Mouse (Mus musculus): ENCODE measurements at regions not wholly inside any gene's neighbourhood (a gene's known extent, or its start where the extent isn't known, plus 50 kb on each side); places are given as distances from the start of the nearest gene placed in this dataset.

- Histone ChIP-seq H3K4me1 (ENCODE audit: control insufficient read depth, insufficient read depth, low read length) (no peaks in the 10 kb centered on the region), H3K4me3 (ENCODE audit: low read depth, low read length) (no peak overlapping the region), H3K9ac (ENCODE audit: low read length) (no peak overlapping the region), H3K9me3 (ENCODE audit: control insufficient read depth, low read length) (no peaks in the 10 kb centered on the region), H3K36me3 (ENCODE audit: control insufficient read depth, insufficient read depth, low read length) (no peaks in the 10 kb centered on the region), H3K27ac (ENCODE audit: low read depth, low read length) (no peak overlapping the region), H3K27me3 (ENCODE audit: control insufficient read depth, insufficient read depth, low read length) (no peaks in the 10 kb centered on the region), H3K4me2 (no peak overlapping the region)
- ATAC-seq (ENCODE audit: low FRiP score) = no peak
- WGBS = 94% methylated on average over 5 of the region's 5 CpGs
- DNase-seq (ENCODE audit: low spot score, missing footprints) = peak; percentile 47
Observed at GRCm38 (mm10) chr17:70942478-70942877, 60.0 kb upstream of the Myom1 start.

GRCm38 (mm10) chr17:70934258-70934657 lies 68.2 kb upstream of the Myom1 start:
- H3K4me1 ChIP-seq (ENCODE audit: control insufficient read depth, insufficient read depth, low read length) = no peaks in the 10 kb centered on the region
- no peak overlapping the region for H3K9ac ChIP-seq (ENCODE audit: low read length)
- H3K9me3 ChIP-seq (ENCODE audit: control insufficient read depth, low read length) = no peaks in the 10 kb centered on the region
- H3K27me3 ChIP-seq (ENCODE audit: control insufficient read depth, insufficient read depth, low read length) = no peaks in the 10 kb centered on the region
- no peak overlapping the region for H3K4me2 ChIP-seq
- no peak overlapping the region for H3K4me3 ChIP-seq (ENCODE audit: low read depth, low read length)
- H3K36me3 ChIP-seq (ENCODE audit: control insufficient read depth, insufficient read depth, low read length) = no peaks in the 10 kb centered on the region
- ATAC-seq (ENCODE audit: low FRiP score) = no peak
- WGBS = 92% methylated on average over 1 of the region's 1 CpGs
- no peak for DNase-seq (ENCODE audit: low spot score, missing footprints)
- H3K27ac ChIP-seq (ENCODE audit: low read depth, low read length) = no peak overlapping the region

- Histone ChIP-seq H3K9ac (ENCODE audit: low read length) (no peak overlapping the region), H3K9me3 (ENCODE audit: control insufficient read depth, low read length) (no peaks in the 10 kb centered on the region), H3K4me3 (ENCODE audit: low read depth, low read length) (no peak overlapping the region), H3K4me2 (no peak overlapping the region), H3K4me1 (ENCODE audit: control insufficient read depth, insufficient read depth, low read length) (no peaks in the 10 kb centered on the region), H3K27me3 (ENCODE audit: control insufficient read depth, insufficient read depth, low read length) (no peaks in the 10 kb centered on the region), H3K27ac (ENCODE audit: low read depth, low read length) (no peak overlapping the region), H3K36me3 (ENCODE audit: control insufficient read depth, insufficient read depth, low read length) (no peaks in the 10 kb centered on the region)
- WGBS = 75% methylated on average over 4 of the region's 4 CpGs
- DNase-seq (ENCODE audit: low spot score, missing footprints) (peak; percentile 60), ATAC-seq (ENCODE audit: low FRiP score) (no peak)
Observed at GRCm38 (mm10) chr17:70933122-70934050, 69.0 kb upstream of the Myom1 start.

- H3K9ac ChIP-seq (ENCODE audit: low read length) = no peak overlapping the region
- H3K9me3 ChIP-seq (ENCODE audit: control insufficient read depth, low read length) = no peaks in the 10 kb centered on the region
- peak; percentile 65 for DNase-seq (ENCODE audit: low spot score, missing footprints)
- no peaks in the 10 kb centered on the region for H3K27me3 ChIP-seq (ENCODE audit: control insufficient read depth, insufficient read depth, low read length)
- ATAC-seq (ENCODE audit: low FRiP score) = no peak
- H3K36me3 ChIP-seq (ENCODE audit: control insufficient read depth, insufficient read depth, low read length) = no peaks in the 10 kb centered on the region
- no peak overlapping the region for H3K4me2 ChIP-seq
- H3K4me1 ChIP-seq (ENCODE audit: control insufficient read depth, insufficient read depth, low read length) = no peaks in the 10 kb centered on the region
- no peak overlapping the region for H3K4me3 ChIP-seq (ENCODE audit: low read depth, low read length)
- H3K27ac ChIP-seq (ENCODE audit: low read depth, low read length) = no peak overlapping the region
Observed at GRCm38 (mm10) chr17:70932565-70932964, 69.9 kb upstream of the Myom1 start.

GRCm38 (mm10) chr17:70930600-70930999 lies 71.8 kb upstream of the Myom1 start:
- WGBS = 92% methylated on average over 9 of the region's 9 CpGs
- DNase-seq (ENCODE audit: low spot score, missing footprints) (no peak), ATAC-seq (ENCODE audit: low FRiP score) (no peak)
- Histone ChIP-seq H3K9me3 (ENCODE audit: control insufficient read depth, low read length) (no peaks in the 10 kb centered on the region), H3K4me1 (ENCODE audit: control insufficient read depth, insufficient read depth, low read length) (no peaks in the 10 kb centered on the region), H3K4me3 (ENCODE audit: low read depth, low read length) (no peak overlapping the region), H3K27ac (ENCODE audit: low read depth, low read length) (no peak overlapping the region), H3K27me3 (ENCODE audit: control insufficient read depth, insufficient read depth, low read length) (no peaks in the 10 kb centered on the region), H3K9ac (ENCODE audit: low read length) (no peak overlapping the region), H3K36me3 (ENCODE audit: control insufficient read depth, insufficient read depth, low read length) (no peaks in the 10 kb centered on the region), H3K4me2 (no peak overlapping the region)

- H3K4me2 ChIP-seq = no peak overlapping the region
- H3K4me3 ChIP-seq (ENCODE audit: low read depth, low read length) = no peak overlapping the region
- H3K27ac ChIP-seq (ENCODE audit: low read depth, low read length) = no peak overlapping the region
- H3K36me3 ChIP-seq (ENCODE audit: control insufficient read depth, insufficient read depth, low read length) = no peaks in the 10 kb centered on the region
- DNase-seq (ENCODE audit: low spot score, missing footprints) (no peak), ATAC-seq (ENCODE audit: low FRiP score) (no peak)
- no peak overlapping the region for H3K9ac ChIP-seq (ENCODE audit: low read length)
- no peaks in the 10 kb centered on the region for H3K4me1 ChIP-seq (ENCODE audit: control insufficient read depth, insufficient read depth, low read length)
- no peaks in the 10 kb centered on the region for H3K27me3 ChIP-seq (ENCODE audit: control insufficient read depth, insufficient read depth, low read length)
- WGBS = 85% methylated on average over 1 of the region's 1 CpGs
- no peaks in the 10 kb centered on the region for H3K9me3 ChIP-seq (ENCODE audit: control insufficient read depth, low read length)
Observed at GRCm38 (mm10) chr17:70929582-70929981, 72.9 kb upstream of the Myom1 start.

- Histone ChIP-seq H3K4me1 (ENCODE audit: control insufficient read depth, insufficient read depth, low read length) (no peaks in the 10 kb centered on the region), H3K36me3 (ENCODE audit: control insufficient read depth, insufficient read depth, low read length) (no peaks in the 10 kb centered on the region), H3K4me2 (no peak overlapping the region), H3K27me3 (ENCODE audit: control insufficient read depth, insufficient read depth, low read length) (no peaks in the 10 kb centered on the region), H3K9ac (ENCODE audit: low read length) (no peak overlapping the region), H3K27ac (ENCODE audit: low read depth, low read length) (no peak overlapping the region), H3K9me3 (ENCODE audit: control insufficient read depth, low read length) (no peaks in the 10 kb centered on the region), H3K4me3 (ENCODE audit: low read depth, low read length) (no peak overlapping the region)
- ATAC-seq (ENCODE audit: low FRiP score) (no peak), DNase-seq (ENCODE audit: low spot score, missing footprints) (no peak)
- 86% methylated on average over 8 of the region's 8 CpGs for whole genome bisulfite sequencing
Observed at GRCm38 (mm10) chr17:70924565-70925220, 71.3 kb upstream of the Tgif1 start.

- no peaks in the 10 kb centered on the region for H3K4me1 ChIP-seq (ENCODE audit: control insufficient read depth, insufficient read depth, low read length)
- H3K9ac ChIP-seq (ENCODE audit: low read length) = no peak overlapping the region
- H3K27me3 ChIP-seq (ENCODE audit: control insufficient read depth, insufficient read depth, low read length) = no peaks in the 10 kb centered on the region
- H3K36me3 ChIP-seq (ENCODE audit: control insufficient read depth, insufficient read depth, low read length) = no peaks in the 10 kb centered on the region
- no peak for DNase-seq (ENCODE audit: low spot score, missing footprints)
- 81% methylated on average over 13 of the region's 13 CpGs for WGBS
- no peaks in the 10 kb centered on the region for H3K9me3 ChIP-seq (ENCODE audit: control insufficient read depth, low read length)
- H3K4me2 ChIP-seq = no peak overlapping the region
- H3K4me3 ChIP-seq (ENCODE audit: low read depth, low read length) = no peak overlapping the region
- H3K27ac ChIP-seq (ENCODE audit: low read depth, low read length) = no peak overlapping the region
- no peak for ATAC-seq (ENCODE audit: low FRiP score)
Observed at GRCm38 (mm10) chr17:70921681-70922080, 68.3 kb upstream of the Tgif1 start.

- H3K9me3 ChIP-seq (ENCODE audit: control insufficient read depth, low read length) = no peaks in the 10 kb centered on the region
- no peak overlapping the region for H3K9ac ChIP-seq (ENCODE audit: low read length)
- H3K27me3 ChIP-seq (ENCODE audit: control insufficient read depth, insufficient read depth, low read length) = no peaks in the 10 kb centered on the region
- H3K36me3 ChIP-seq (ENCODE audit: control insufficient read depth, insufficient read depth, low read length) = no peaks in the 10 kb centered on the region
- H3K27ac ChIP-seq (ENCODE audit: low read depth, low read length) = no peak overlapping the region
- H3K4me1 ChIP-seq (ENCODE audit: control insufficient read depth, insufficient read depth, low read length) = no peaks in the 10 kb centered on the region
- H3K4me3 ChIP-seq (ENCODE audit: low read depth, low read length) = no peak overlapping the region
- ATAC-seq (ENCODE audit: low FRiP score) (no peak), DNase-seq (ENCODE audit: low spot score, missing footprints) (no peak)
- H3K4me2 ChIP-seq = no peak overlapping the region
Observed at GRCm38 (mm10) chr17:70920181-70920580, 66.8 kb upstream of the Tgif1 start.

All from midbrain, embryonic 11.5 days (tissue).